Mouse (Mus musculus): ENCODE data around the gene Dtx1. TPM values are rescaled to one million over a fixed set of nuclear protein-coding genes. Genes with fewer than 3 reads are reported as not detected.

Dtx1 gene
- polyA plus RNA-seq, 1 experiment from 2014 or later: 5.0 TPM

DNA sequence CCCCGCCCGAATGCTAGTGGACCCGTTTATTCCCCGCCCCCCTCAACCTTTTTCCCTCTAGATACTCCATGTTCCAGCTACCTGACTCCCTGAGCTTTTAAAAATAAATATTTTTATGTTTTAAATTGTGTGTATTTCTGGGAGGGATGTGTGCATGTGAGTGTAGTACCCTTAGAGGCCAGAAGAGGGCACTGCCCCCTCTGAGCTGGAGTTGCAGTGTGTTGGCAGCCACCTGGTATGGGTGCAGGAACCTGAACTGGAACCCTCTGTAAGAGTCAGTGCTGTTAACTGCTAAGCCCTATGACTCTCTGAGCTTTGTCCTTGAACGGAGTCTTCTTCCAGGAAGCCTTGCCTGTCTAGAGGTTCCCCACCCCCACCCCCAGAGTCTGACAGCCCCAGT, 79.8 kb downstream of the Dtx1 start:
- ATAC-seq (ENCODE audit: low FRiP score) (no peak), DNase-seq (ENCODE audit: low spot score) (no peak)
- Histone ChIP-seq H3K4me2 (replicated peaks; ENCODE audit: low read depth, low read length) (no peak overlapping the region), H3K4me1 (replicated peaks; ENCODE audit: control insufficient read depth, insufficient read depth, low read length) (no peaks in the 10 kb centered on the region), H3K27ac (ENCODE audit: low read depth, low read length) (no peak overlapping the region), H3K27me3 (ENCODE audit: control insufficient read depth, insufficient read depth, low read length) (peaks cover 3% of the 10 kb centered on the region; the same call in 1 of the 2 replicates), H3K4me3 (ENCODE audit: low read depth, low read length) (no peak overlapping the region), H3K9ac (ENCODE audit: low read depth, low read length) (no peak overlapping the region), H3K9me3 (ENCODE audit: control insufficient read depth, low read length) (no peaks in the 10 kb centered on the region), H3K36me3 (ENCODE audit: control insufficient read depth, insufficient read depth, low read length) (no peaks in the 10 kb centered on the region)
- WGBS: 87% methylated on average over 5 of the region's 5 CpGs

DNA sequence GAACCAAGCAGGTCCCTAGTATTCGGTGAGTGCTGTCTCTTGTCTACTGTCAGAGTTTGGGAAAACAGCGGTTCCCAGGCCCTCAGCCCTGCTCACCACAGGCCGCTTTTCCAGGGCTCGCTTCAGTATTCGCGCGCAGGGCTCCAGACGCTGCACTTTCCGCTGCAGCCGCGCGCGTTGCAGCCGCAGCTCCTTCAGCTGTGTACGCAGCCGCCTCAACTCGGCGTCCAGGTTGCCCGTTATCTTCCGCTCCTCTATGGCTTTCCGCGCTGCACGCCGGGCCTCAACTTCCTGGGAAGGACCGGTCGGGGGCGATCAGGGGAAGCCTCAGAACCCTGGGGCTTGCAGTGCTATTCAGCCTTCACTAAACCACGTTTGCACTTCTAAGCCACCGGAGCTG, 80.6 kb downstream of the Dtx1 start:
- DNase-seq (ENCODE audit: low spot score): no peak
- no peak overlapping the region for H3K4me3 ChIP-seq (ENCODE audit: low read depth, low read length)
- 5% methylated on average over 29 of the region's 29 CpGs for WGBS

More for the DNA sequence above, 80.6 kb downstream of the Dtx1 start:
- Histone ChIP-seq H3K27me3 (ENCODE audit: control insufficient read depth, insufficient read depth, low read length) (peaks cover 3% of the 10 kb centered on the region; the same call in 1 of the 2 replicates), H3K4me2 (replicated peaks; ENCODE audit: low read depth, low read length) (peak overlapping the region; percentile 21; the same call in 1 of the 2 replicates), H3K9ac (ENCODE audit: low read depth, low read length) (no peak overlapping the region), H3K4me1 (replicated peaks; ENCODE audit: control insufficient read depth, insufficient read depth, low read length) (no peaks in the 10 kb centered on the region), H3K9me3 (ENCODE audit: control insufficient read depth, low read length) (no peaks in the 10 kb centered on the region), H3K36me3 (ENCODE audit: control insufficient read depth, insufficient read depth, low read length) (no peaks in the 10 kb centered on the region), H3K27ac (ENCODE audit: low read depth, low read length) (no peak overlapping the region)
- no peak for ATAC-seq (ENCODE audit: low FRiP score)

Other genes with a start within 250 kb of the Dtx1 start
- 5.8 and 6.7 TPM in 2 replicates for gene Sdsl, start 239.1 kb downstream of the Dtx1 start, polyA plus RNA-seq (2014; fragmentation: Nextera tagmentation; extraction: Ambion mirVana)
- gene Sds, start 235.4 kb downstream of the Dtx1 start, polyA plus RNA-seq (2014; fragmentation: Nextera tagmentation; extraction: Ambion mirVana): not detected in 2 replicates
- 20.5 and 22.1 TPM in 2 replicates for gene Plbd2, start 208.3 kb downstream of the Dtx1 start, polyA plus RNA-seq (2014; fragmentation: Nextera tagmentation; extraction: Ambion mirVana)
- 1.5 and 2.1 TPM in 2 replicates for gene Slc8b1, start 200.8 kb downstream of the Dtx1 start, polyA plus RNA-seq (2014; fragmentation: Nextera tagmentation; extraction: Ambion mirVana)
- gene Tpcn1, start 123.3 kb downstream of the Dtx1 start, polyA plus RNA-seq (2014; fragmentation: Nextera tagmentation; extraction: Ambion mirVana): 12.5 and 15.6 TPM in 2 replicates
- gene Iqcd, start 122.9 kb downstream of the Dtx1 start, polyA plus RNA-seq (2014; fragmentation: Nextera tagmentation; extraction: Ambion mirVana): 1.1 and 1.4 TPM in 2 replicates
- 9.3 and 10.5 TPM in 2 replicates for gene Rita1, start 99.3 kb downstream of the Dtx1 start, polyA plus RNA-seq (2014; fragmentation: Nextera tagmentation; extraction: Ambion mirVana)
- 25.9 and 32.4 TPM in 2 replicates for gene Ddx54, start 99.2 kb downstream of the Dtx1 start, polyA plus RNA-seq (2014; fragmentation: Nextera tagmentation; extraction: Ambion mirVana)
- 0.54 and 0.82 TPM in 2 replicates for gene Cfap73, start 77.7 kb downstream of the Dtx1 start, polyA plus RNA-seq (2014; fragmentation: Nextera tagmentation; extraction: Ambion mirVana)
- not detected in 2 replicates for gene Rasal1, start 63.1 kb downstream of the Dtx1 start, polyA plus RNA-seq (2014; fragmentation: Nextera tagmentation; extraction: Ambion mirVana)
- 0.13 TPM in 1 of 2 replicates, not detected in the other for gene Oas2, start 37.9 kb upstream of the Dtx1 start, polyA plus RNA-seq (2014; fragmentation: Nextera tagmentation; extraction: Ambion mirVana)
- 0.15 and 0.21 TPM in 2 replicates for gene Oas3, start 65.7 kb upstream of the Dtx1 start, polyA plus RNA-seq (2014; fragmentation: Nextera tagmentation; extraction: Ambion mirVana)
- gene Oas1e, start 83.6 kb upstream of the Dtx1 start, polyA plus RNA-seq (2014; fragmentation: Nextera tagmentation; extraction: Ambion mirVana): 0.13 and 0.29 TPM in 2 replicates
- 0.26 and 0.45 TPM in 2 replicates for gene Oas1c, start 100.6 kb upstream of the Dtx1 start, polyA plus RNA-seq (2014; fragmentation: Nextera tagmentation; extraction: Ambion mirVana)
- gene Oas1f, start 135.4 kb upstream of the Dtx1 start, polyA plus RNA-seq (2014; fragmentation: Nextera tagmentation; extraction: Ambion mirVana): not detected in 2 replicates
- not detected in 2 replicates for gene Oas1h, start 149.5 kb upstream of the Dtx1 start, polyA plus RNA-seq (2014; fragmentation: Nextera tagmentation; extraction: Ambion mirVana)
- 0.15 TPM in 1 of 2 replicates, not detected in the other for gene Oas1g, start 175.7 kb upstream of the Dtx1 start, polyA plus RNA-seq (2014; fragmentation: Nextera tagmentation; extraction: Ambion mirVana)
- gene Oas1a, start 195.6 kb upstream of the Dtx1 start, polyA plus RNA-seq (2014; fragmentation: Nextera tagmentation; extraction: Ambion mirVana): 1.0 TPM in 2 replicates
- gene Oas1d, start 202.6 kb upstream of the Dtx1 start, polyA plus RNA-seq (2014; fragmentation: Nextera tagmentation; extraction: Ambion mirVana): not detected in 2 replicates

Measured in hindbrain, embryonic 11.5 days (tissue).